Mouse (Mus musculus): ENCODE measurements around the gene Fcer1g. TPM values are rescaled to one million over a fixed set of nuclear protein-coding genes. Genes with fewer than 3 reads are reported as not detected.
A peak's percentile ranks its signal among the peaks of the same experiment; 100 is the strongest.

Fcer1g gene
- total RNA-seq (2021) (10 to 100 TPM; 12.4 to 15.3 TPM), polyA plus RNA-seq (2012; rRNA removed) (32.7 and 50.8 TPM in 2 replicates)
- long read RNA-seq, transcript Fcer1g-201 (5 exons, 674 nt) = major isoform, 12 of 14 reads
- long read RNA-seq, partial matches to known transcripts = 1 of 14 reads
- long read RNA-seq, other reads (novel, unspliced or antisense) = 1 of 14 reads

DNA sequence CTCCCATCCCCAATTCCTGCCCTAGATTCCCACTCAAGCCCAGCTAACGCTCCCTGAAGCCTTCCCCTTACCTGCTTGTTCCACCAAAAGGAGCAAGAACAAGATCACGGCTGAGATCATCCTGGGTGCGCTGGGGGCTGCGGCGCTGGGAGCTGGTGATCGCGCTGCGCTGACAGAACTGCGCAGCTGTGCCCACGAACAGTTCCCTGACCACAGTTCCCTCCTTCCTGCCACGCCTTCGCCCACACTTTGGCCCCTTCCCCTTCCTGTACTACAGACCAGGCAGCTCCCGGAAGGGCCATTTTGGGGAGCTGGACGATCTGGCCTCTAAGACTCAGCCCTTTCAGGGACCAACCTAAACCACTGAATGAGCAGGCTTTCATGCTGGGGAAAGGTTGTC, at the start of gene Fcer1g:
Fcer1g (minus strand) TSS at position 240 of the 400 bp plus-strand sequence.
- no peak for TF ChIP-seq CTCF (IDR thresholded peaks at IDR 0.05)
- peak; percentile 62; the same call in 1 of the 2 replicates for TF ChIP-seq POLR2A (IDR thresholded peaks at IDR 0.05; ENCODE audit: insufficient read depth, low read depth, low read length)
- Histone ChIP-seq H3K27ac (peak within 1 kb of the TSS; percentile 28), H3K36me3 (ENCODE audit: control insufficient read depth, insufficient read depth, low read length) (peaks cover 12% of the 10 kb centered on the region), H3K4me1 (ENCODE audit: control insufficient read depth, insufficient read depth, low read length) (no peaks in the 10 kb centered on the region; the same call in none of the 2 replicates), H3K79me2 (replicated peaks; ENCODE audit: control insufficient read depth, insufficient read depth, low read length) (no peaks in the 10 kb centered on the region), H3K27me3 (ENCODE audit: control insufficient read depth, insufficient read depth, low read length) (no peaks in the 10 kb centered on the region), H3K9ac (ENCODE audit: low read depth, low read length) (0 out of 2 replicates have a peak within 1 kb of the TSS, but pooled peaks have one; percentile 37), H3K4me3 (no peak within 1 kb of the TSS)
- intact Hi-C loops (cut with DNase I) = no loop called here
- 82% methylated on average over 14 of the region's 14 CpGs for WGBS
- DNase-seq = peak; percentile 51 to 67

DNA sequence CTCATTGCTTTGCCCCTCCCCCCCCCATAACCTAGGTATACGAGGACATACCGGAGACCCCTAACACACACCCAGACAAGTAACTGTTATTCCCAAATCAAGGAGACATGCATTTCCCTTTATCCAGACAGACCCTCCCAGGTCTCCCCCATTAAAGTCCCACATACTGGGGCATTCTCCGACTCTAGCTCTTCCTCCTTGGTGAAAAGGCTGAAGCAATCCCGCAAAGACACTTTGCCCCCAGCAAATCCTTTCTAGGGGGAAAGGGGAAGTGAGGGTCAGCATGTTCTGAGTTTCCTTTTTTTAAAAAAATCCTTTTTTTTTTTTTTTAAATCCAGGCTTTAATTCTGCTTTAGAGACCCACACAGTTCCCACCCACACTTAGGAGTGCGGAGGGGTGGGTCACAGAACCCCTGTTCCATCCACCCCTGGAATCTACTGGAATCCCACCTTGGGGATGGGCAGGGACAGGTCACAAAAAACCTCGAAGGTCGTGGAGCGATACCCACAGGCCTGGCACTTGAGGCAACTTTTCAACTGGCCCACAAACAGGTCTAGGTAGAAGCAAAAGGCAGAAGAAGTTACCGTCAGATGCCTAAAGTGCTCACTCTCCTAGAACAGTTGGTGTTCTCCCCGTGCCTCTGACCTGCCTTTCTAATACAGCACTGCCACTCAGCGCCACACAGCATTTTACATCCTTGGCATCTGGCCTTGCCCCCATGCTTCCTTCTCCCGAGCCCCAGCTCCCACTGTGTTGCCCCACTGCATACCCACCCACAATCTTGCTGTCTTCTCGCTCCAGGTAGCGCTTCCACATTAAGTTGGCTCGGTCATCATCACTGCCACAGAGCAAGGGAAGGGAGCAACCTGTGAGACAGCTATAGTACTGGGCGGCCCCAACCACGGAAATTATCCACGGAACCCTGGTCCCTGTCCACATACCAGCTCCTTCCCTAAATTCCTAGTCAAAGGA, 49.3 kb upstream of the Fcer1g start:
- no peaks in the 10 kb centered on the region; the same call in 1 of the 2 replicates for H3K36me3 ChIP-seq (ENCODE audit: control insufficient read depth, insufficient read depth, low read length)
- no peaks in the 10 kb centered on the region for H3K27me3 ChIP-seq (ENCODE audit: control insufficient read depth, insufficient read depth, low read length)
- intact Hi-C loops (cut with DNase I) = no loop called here
- no peak overlapping the region for H3K27ac ChIP-seq
- no peak overlapping the region for H3K4me3 ChIP-seq
- TF ChIP-seq CTCF (IDR thresholded peaks at IDR 0.05) (no peak), POLR2A (IDR thresholded peaks at IDR 0.05; ENCODE audit: insufficient read depth, low read depth, low read length) (no peak), EP300 (IDR thresholded peaks at IDR 0.05; ENCODE audit: insufficient read depth, low read depth, low read length) (no peak)
- H3K79me2 ChIP-seq (replicated peaks; ENCODE audit: control insufficient read depth, insufficient read depth, low read length) = no peaks in the 10 kb centered on the region; the same call in 1 of the 2 replicates
- peak; percentile 2 to 18 for DNase-seq
- peaks cover 10% of the 10 kb centered on the region for H3K4me1 ChIP-seq (ENCODE audit: control insufficient read depth, insufficient read depth, low read length)
- WGBS = 89% methylated on average over 18 of the region's 18 CpGs
- H3K9ac ChIP-seq (ENCODE audit: low read depth, low read length) = no peak overlapping the region

- intact Hi-C loops (cut with DNase I) = no loop called here
- no peak overlapping the region for H3K9ac ChIP-seq (ENCODE audit: low read depth, low read length)
- H3K79me2 ChIP-seq (replicated peaks; ENCODE audit: control insufficient read depth, insufficient read depth, low read length) = no peaks in the 10 kb centered on the region; the same call in 1 of the 2 replicates
- no peaks in the 10 kb centered on the region for H3K27me3 ChIP-seq (ENCODE audit: control insufficient read depth, insufficient read depth, low read length)
- no peaks in the 10 kb centered on the region for H3K36me3 ChIP-seq (ENCODE audit: control insufficient read depth, insufficient read depth, low read length)
- WGBS = 72% methylated on average over 18 of the region's 18 CpGs
- peak overlapping the region; percentile 96; the same call in 1 of the 2 replicates for H3K27ac ChIP-seq
- no peak for TF ChIP-seq EP300 (IDR thresholded peaks at IDR 0.05; ENCODE audit: insufficient read depth, low read depth, low read length)
- no peak for TF ChIP-seq POLR2A (IDR thresholded peaks at IDR 0.05; ENCODE audit: insufficient read depth, low read depth, low read length)
- TF ChIP-seq CTCF (IDR thresholded peaks at IDR 0.05) = no peak
- no peak overlapping the region for H3K4me3 ChIP-seq
- peak; percentile 5 to 19 for DNase-seq
- H3K4me1 ChIP-seq (ENCODE audit: control insufficient read depth, insufficient read depth, low read length) = peaks cover 7% of the 10 kb centered on the region
Measured at GRCm38 (mm10) chr1:171282086-171282805, 48.1 kb upstream of the Fcer1g start.

GRCm38 (mm10) chr1:171281528-171281923, 47.4 kb upstream of the Fcer1g start:
- WGBS = under 1% methylated on average over 10 of the region's 10 CpGs
- intact Hi-C loops (cut with DNase I) = loop anchor here (1.0 to 2.0 kb wide), 3 partner anchors 34 to 171 kb away; no protein-coding TSS in a partner anchor
- Histone ChIP-seq H3K9ac (ENCODE audit: low read depth, low read length) (peak overlapping the region; percentile 79), H3K36me3 (ENCODE audit: control insufficient read depth, insufficient read depth, low read length) (no peaks in the 10 kb centered on the region), H3K27ac (peak overlapping the region; percentile 96), H3K27me3 (ENCODE audit: control insufficient read depth, insufficient read depth, low read length) (no peaks in the 10 kb centered on the region), H3K79me2 (replicated peaks; ENCODE audit: control insufficient read depth, insufficient read depth, low read length) (no peaks in the 10 kb centered on the region), H3K4me1 (ENCODE audit: control insufficient read depth, insufficient read depth, low read length) (peaks cover 6% of the 10 kb centered on the region), H3K4me3 (peak overlapping the region; percentile 73)
- DNase-seq = no peak
- TF ChIP-seq CTCF (IDR thresholded peaks at IDR 0.05) (peak; percentile 93), EP300 (IDR thresholded peaks at IDR 0.05; ENCODE audit: insufficient read depth, low read depth, low read length) (0 out of 2 replicates have a peak, but pooled peaks have one; percentile 18), POLR2A (IDR thresholded peaks at IDR 0.05; ENCODE audit: insufficient read depth, low read depth, low read length) (no peak)

GRCm38 (mm10) chr1:171280916-171281527, 46.9 kb upstream of the Fcer1g start, which contains the start of gene Ppox:
TSS of gene Ppox (minus strand) at chr1:171281186.
- TF ChIP-seq CTCF (IDR thresholded peaks at IDR 0.05) (no peak), POLR2A (IDR thresholded peaks at IDR 0.05; ENCODE audit: insufficient read depth, low read depth, low read length) (no peak; the same call in none of the 2 replicates), EP300 (IDR thresholded peaks at IDR 0.05; ENCODE audit: insufficient read depth, low read depth, low read length) (no peak; the same call in 1 of the 2 replicates)
- intact Hi-C loops (cut with DNase I) = loop anchor here (1.0 to 2.0 kb wide), 3 partner anchors 34 to 170 kb away; no protein-coding TSS in a partner anchor
- H3K27ac ChIP-seq = peak within 1 kb of the TSS; percentile 96
- H3K9ac ChIP-seq (ENCODE audit: low read depth, low read length) = peak within 1 kb of the TSS; percentile 79
- no peaks in the 10 kb centered on the region for H3K36me3 ChIP-seq (ENCODE audit: control insufficient read depth, insufficient read depth, low read length)
- WGBS = under 1% methylated on average over 26 of the region's 26 CpGs
- DNase-seq = peak; percentile 87 to 94
- peak within 1 kb of the TSS; percentile 73 for H3K4me3 ChIP-seq
- H3K27me3 ChIP-seq (ENCODE audit: control insufficient read depth, insufficient read depth, low read length) = no peaks in the 10 kb centered on the region
- H3K4me1 ChIP-seq (ENCODE audit: control insufficient read depth, insufficient read depth, low read length) = peaks cover 6% of the 10 kb centered on the region
- no peaks in the 10 kb centered on the region for H3K79me2 ChIP-seq (replicated peaks; ENCODE audit: control insufficient read depth, insufficient read depth, low read length)

Data from heart, adult 2 months (tissue).